Mouse (Mus musculus): ENCODE data around the gene Snx9. TPM values are rescaled to one million over a fixed set of nuclear protein-coding genes. Genes with fewer than 3 reads are reported as not detected.

The Snx9 gene
- total and polyA plus RNA-seq, 3 experiments: 12.9 to 22.8 TPM; not detected in 1

GRCm38 (mm10) chr17:5800824-5801560 is 40.1 kb upstream of the Snx9 start:
- Histone ChIP-seq H3K9ac (ENCODE audit: control insufficient read depth, low read depth, low read length, poor library complexity, severe bottlenecking) (peak overlapping the region; percentile 67), H3K4me1 (ENCODE audit: control insufficient read depth in 1 of 2, insufficient read depth in 2 of 2, low read length in 2 of 2) (peaks cover 10 to 53% of the 10 kb centered on the region in 2 experiments), H3K27ac (ENCODE audit: control insufficient read depth, low read depth, low read length) (peak overlapping the region; percentile 51), H3K4me3 (ENCODE audit: control insufficient read depth in 1 of 2, insufficient read depth in 1 of 2, low read depth in 2 of 2, low read length in 2 of 2) (peak overlapping the region in 1 of 2 experiments; percentile 37; a peak in 3 of 4 replicates), H3K36me3 (ENCODE audit: control insufficient read depth in 1 of 2, insufficient read depth in 2 of 2, low read length in 2 of 2) (peaks cover 0 to 39% of the 10 kb centered on the region in 2 experiments; a peak in 2 of 4 replicates), H3K79me2 (ENCODE audit: control insufficient read depth, insufficient read depth, low read length, poor library complexity) (peaks cover 17% of the 10 kb centered on the region), H3K27me3 (ENCODE audit: control insufficient read depth in 1 of 2, insufficient read depth in 2 of 2, low read length in 2 of 2) (no peaks in the 10 kb centered on the region), H3K9me3 (replicated peaks; ENCODE audit: insufficient read depth, low read length) (no peaks in the 10 kb centered on the region)
- peak; percentile 28 for DNase-seq (ENCODE audit: low read depth, low spot score)
- no peak for TF ChIP-seq MYC (IDR thresholded peaks at IDR 0.05; ENCODE audit: low read depth, low read length)
- TF ChIP-seq ZKSCAN1 (IDR thresholded peaks at IDR 0.05; ENCODE audit: low read depth, low read length): no peak
- no peak for TF ChIP-seq TAL1 (IDR thresholded peaks at IDR 0.05; ENCODE audit: low read length)
- no peak for TF ChIP-seq USF1 (IDR thresholded peaks at IDR 0.05; ENCODE audit: low read depth, low read length)
- TF ChIP-seq SIN3A (IDR thresholded peaks at IDR 0.05; ENCODE audit: low read length): no peak
- no peak for TF ChIP-seq CHD1 (IDR thresholded peaks at IDR 0.05; ENCODE audit: low read depth, low read length)
- no peak for TF ChIP-seq RCOR1 (IDR thresholded peaks at IDR 0.05; ENCODE audit: low read depth, low read length)
- no peak for TF ChIP-seq GATA1 (IDR thresholded peaks at IDR 0.05; ENCODE audit: low read depth, low read length)
- no peak for TF ChIP-seq POLR2AphosphoS2 (IDR thresholded peaks at IDR 0.05; ENCODE audit: low read length)
- no peak for TF ChIP-seq SMC3 (IDR thresholded peaks at IDR 0.05; ENCODE audit: low read depth, low read length)
- no peak for TF ChIP-seq E2F4 (IDR thresholded peaks at IDR 0.05; ENCODE audit: borderline replicate concordance, low read depth, low read length)
- no peak for TF ChIP-seq MXI1 (IDR thresholded peaks at IDR 0.05; ENCODE audit: low read depth, low read length)
- TF ChIP-seq NELFE (IDR thresholded peaks at IDR 0.05; ENCODE audit: low read depth, low read length): no peak; the same call in 1 of the 2 replicates
- TF ChIP-seq UBTF (IDR thresholded peaks at IDR 0.05; ENCODE audit: borderline replicate concordance, insufficient read depth, low read depth, low read length): no peak
- no peak for TF ChIP-seq MAX (IDR thresholded peaks at IDR 0.05; ENCODE audit: low read length)
- no peak for TF ChIP-seq GABPA (IDR thresholded peaks at IDR 0.05; ENCODE audit: low read depth, low read length)
- TF ChIP-seq MYB (IDR thresholded peaks at IDR 0.05; ENCODE audit: low read depth, low read length): no peak
- TF ChIP-seq ETS1 (IDR thresholded peaks at IDR 0.05; ENCODE audit: low read depth, low read length): no peak

DNA sequence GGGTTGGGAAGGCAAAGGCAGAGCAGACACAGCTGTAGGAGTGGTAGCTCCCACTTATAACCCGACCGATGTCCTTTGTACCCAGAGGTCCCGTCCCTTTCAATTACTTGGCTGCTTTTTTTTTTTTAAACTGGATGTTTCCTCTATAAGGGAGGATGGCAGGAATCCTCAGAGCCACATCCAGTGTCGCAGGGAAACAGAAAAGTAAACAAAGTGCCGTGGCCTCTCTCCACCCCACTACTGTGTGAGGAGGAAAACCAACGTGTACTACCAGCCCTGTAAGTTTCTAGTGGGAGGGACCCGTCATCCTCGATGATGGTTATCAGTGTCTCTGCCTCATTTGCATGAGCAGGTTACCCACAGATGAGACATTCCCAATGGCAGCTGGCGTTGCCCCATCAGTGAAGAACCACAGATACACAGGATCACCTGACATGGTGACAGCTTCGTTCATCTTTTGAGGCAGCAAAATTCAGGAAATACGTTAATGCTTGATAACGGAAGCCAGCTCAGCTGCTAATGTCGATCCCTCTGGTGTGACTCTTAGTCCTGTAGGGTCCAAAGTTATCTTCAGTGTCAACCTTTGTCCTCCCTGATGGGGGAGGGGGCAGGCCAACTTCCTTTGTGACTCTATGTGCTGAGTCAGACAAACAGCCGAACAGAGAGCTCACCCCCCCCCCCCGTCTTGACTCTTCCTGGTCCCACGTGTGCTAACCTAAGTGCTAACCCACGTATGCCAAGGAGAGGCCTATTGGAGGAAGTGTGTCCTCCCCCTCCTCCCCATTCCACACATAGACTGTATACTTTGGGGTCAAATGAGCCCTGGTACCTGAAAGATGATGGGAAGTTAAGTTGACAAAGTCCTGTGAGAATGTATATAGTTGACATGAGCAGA is 39.1 kb upstream of the Snx9 start:
- peaks cover 17% of the 10 kb centered on the region for H3K79me2 ChIP-seq (ENCODE audit: control insufficient read depth, insufficient read depth, low read length, poor library complexity)
- peaks cover 0 to 30% of the 10 kb centered on the region in 2 experiments; a peak in 2 of 4 replicates for H3K36me3 ChIP-seq (ENCODE audit: control insufficient read depth in 1 of 2, insufficient read depth in 2 of 2, low read length in 2 of 2)
- DNase-seq (ENCODE audit: low read depth, low spot score): peak; percentile 72
- no peaks in the 10 kb centered on the region for H3K9me3 ChIP-seq (replicated peaks; ENCODE audit: insufficient read depth, low read length)
- no peaks in the 10 kb centered on the region for H3K27me3 ChIP-seq (ENCODE audit: control insufficient read depth in 1 of 2, insufficient read depth in 2 of 2, low read length in 2 of 2)
- H3K4me3 ChIP-seq (ENCODE audit: control insufficient read depth in 1 of 2, insufficient read depth in 1 of 2, low read depth in 2 of 2, low read length in 2 of 2): no peak overlapping the region
- peaks cover 8 to 44% of the 10 kb centered on the region in 2 experiments for H3K4me1 ChIP-seq (ENCODE audit: control insufficient read depth in 1 of 2, insufficient read depth in 2 of 2, low read length in 2 of 2)
- peak overlapping the region; percentile 22 for H3K27ac ChIP-seq (ENCODE audit: control insufficient read depth, low read depth, low read length)
- H3K9ac ChIP-seq (ENCODE audit: control insufficient read depth, low read depth, low read length, poor library complexity, severe bottlenecking): no peak overlapping the region
- TF ChIP-seq POLR2A (IDR thresholded peaks at IDR 0.05; ENCODE audit: control insufficient read depth in 1 of 2, insufficient read depth in 1 of 2, low read depth in 1 of 2, low read length in 2 of 2, poor library complexity in 1 of 2) (no peak), MYB (IDR thresholded peaks at IDR 0.05; ENCODE audit: low read depth, low read length) (0 out of 2 replicates have a peak, but pooled peaks have one; percentile 48), ZNF384 (IDR thresholded peaks at IDR 0.05; ENCODE audit: low read depth, low read length) (no peak), EP300 (IDR thresholded peaks at IDR 0.05; ENCODE audit: low read depth in 1 of 2, low read length in 2 of 2) (peak; percentile 60 to 72), POLR2AphosphoS5 (IDR thresholded peaks at IDR 0.05; ENCODE audit: borderline replicate concordance, low read depth, low read length) (no peak), NELFE (IDR thresholded peaks at IDR 0.05; ENCODE audit: low read depth, low read length) (peak; percentile 4; the same call in 1 of the 2 replicates), GATA1 (IDR thresholded peaks at IDR 0.05; ENCODE audit: low read depth, low read length) (peak; percentile 58; the same call in 1 of the 2 replicates), TBP (IDR thresholded peaks at IDR 0.05; ENCODE audit: low read depth, low read length) (peak; percentile 25; the same call in 1 of the 2 replicates), SIN3A (IDR thresholded peaks at IDR 0.05; ENCODE audit: low read length) (peak; percentile 58), CHD2 (IDR thresholded peaks at IDR 0.05; ENCODE audit: low read length) (no peak), E2F4 (IDR thresholded peaks at IDR 0.05; ENCODE audit: borderline replicate concordance, low read depth, low read length) (no peak), KAT2A (conservative IDR thresholded peaks at IDR 0.05; ENCODE audit: low read depth, low read length) (no peak), ETS1 (IDR thresholded peaks at IDR 0.05; ENCODE audit: low read depth, low read length) (peak; percentile 97), MYC (IDR thresholded peaks at IDR 0.05; ENCODE audit: low read depth, low read length) (no peak), NRF1 (IDR thresholded peaks at IDR 0.05; ENCODE audit: insufficient read depth, low read depth, low read length, poor library complexity, severe bottlenecking) (no peak), SMC3 (IDR thresholded peaks at IDR 0.05; ENCODE audit: low read depth, low read length) (no peak), MXI1 (IDR thresholded peaks at IDR 0.05; ENCODE audit: low read depth, low read length) (peak; percentile 49; the same call in 1 of the 2 replicates), TAL1 (IDR thresholded peaks at IDR 0.05; ENCODE audit: low read length) (peak; percentile 78), POLR2AphosphoS2 (IDR thresholded peaks at IDR 0.05; ENCODE audit: low read length) (no peak)
